Mouse (Mus musculus) naive thymus-derived CD4-positive, alpha-beta T cell, adult 2 months (primary cell): ENCODE measurements around the gene Itgb5.

Experiments
- DNase-seq: peaks from one replicate; pipeline ENCODE4 v3.0.0-alpha.2; 2011; ENCODE audit warnings: low read depth

Gene Itgb5

DNA sequence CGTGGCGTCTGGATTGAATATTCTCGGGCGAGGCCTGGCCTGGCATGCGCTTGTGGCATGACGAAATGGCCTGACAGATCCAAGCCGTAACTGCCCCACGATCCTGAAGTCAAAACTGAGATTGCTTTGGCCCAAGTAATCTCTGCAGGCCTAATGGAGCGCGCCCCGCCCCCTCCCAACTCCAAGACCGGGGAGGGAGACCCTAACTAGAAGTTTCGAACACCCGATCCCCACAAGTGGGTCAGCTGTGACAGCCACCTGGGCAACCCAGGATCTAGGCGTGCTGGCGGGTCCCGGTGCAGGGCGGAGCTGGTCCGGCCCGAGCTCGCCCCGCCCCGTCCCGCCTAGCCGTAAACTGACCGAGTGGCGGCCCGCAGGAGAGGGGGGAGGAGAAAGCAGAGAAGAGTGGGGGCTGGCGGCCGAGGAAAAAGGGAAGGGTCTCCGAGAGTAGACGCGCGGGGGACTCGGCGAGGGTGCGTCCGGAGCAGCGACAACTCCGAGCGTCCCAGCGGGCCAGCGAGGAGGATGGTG, at the start of gene Itgb5:
Gene Itgb5, plus strand, starts transcription at position 365 of the 531 bp plus-strand sequence.
- no peak for DNase-seq

DNA sequence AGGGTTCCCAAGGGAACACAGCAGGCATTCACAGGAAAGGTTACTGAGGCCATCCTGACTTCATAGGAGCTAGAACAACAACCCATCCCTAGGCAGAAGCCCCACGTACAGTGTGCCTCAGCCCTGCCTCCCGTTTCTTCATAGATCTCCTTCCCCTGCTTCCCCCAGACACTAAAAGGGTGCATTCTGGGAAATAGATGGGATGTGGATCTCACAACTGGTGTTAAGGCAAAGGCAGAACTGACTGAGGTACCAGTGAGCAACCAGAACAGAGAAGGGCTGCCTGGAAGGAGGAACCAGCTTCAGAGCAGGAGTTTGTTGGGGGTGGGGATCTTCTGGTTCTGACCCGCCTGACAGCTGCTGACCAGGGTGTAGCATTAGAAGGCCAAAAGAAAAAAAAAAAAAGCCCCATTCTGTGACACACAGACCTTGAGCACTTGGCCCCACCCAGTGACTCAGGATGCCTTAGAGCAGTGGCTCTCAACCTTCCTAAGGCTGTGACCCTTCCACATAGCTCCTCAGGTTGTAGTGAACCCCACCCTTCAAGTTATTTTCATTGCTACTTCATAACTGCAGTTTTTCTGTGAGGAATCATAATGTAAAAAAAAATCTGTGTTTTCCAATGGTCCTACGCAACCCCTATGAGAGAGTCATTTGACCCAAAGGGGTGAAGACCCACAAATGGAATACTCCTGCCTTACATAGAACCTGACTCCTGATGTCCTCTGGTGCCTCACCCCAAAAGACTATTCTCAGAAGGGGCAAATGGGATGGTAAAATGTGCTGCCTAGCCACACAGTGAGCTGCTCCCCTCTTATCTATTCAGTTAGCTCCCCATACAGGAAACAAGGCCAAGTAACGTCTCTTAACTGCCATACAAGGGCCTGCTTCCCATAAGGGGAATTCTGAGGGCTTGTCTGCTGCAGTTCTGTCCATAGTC, 47.4 kb upstream of the Itgb5 start:
- no peak for DNase-seq

DNA sequence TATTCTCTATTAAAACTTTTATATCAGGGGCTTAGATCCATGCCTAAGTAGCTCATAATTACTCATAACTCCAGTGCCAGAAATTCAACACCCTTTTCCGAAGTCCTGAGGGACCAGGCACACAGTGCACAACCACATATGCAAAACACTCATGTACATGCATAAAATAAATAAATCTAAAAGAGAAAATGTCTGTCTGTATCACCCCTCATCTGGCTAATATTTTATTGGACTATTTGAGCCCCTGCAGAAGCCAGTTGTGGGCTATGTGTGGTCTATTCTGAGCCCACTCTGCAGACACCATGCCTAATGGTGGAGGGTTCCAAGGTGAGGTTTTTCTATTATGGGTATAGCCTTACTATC, 46.8 kb upstream of the Itgb5 start:
- no peak for DNase-seq

DNA sequence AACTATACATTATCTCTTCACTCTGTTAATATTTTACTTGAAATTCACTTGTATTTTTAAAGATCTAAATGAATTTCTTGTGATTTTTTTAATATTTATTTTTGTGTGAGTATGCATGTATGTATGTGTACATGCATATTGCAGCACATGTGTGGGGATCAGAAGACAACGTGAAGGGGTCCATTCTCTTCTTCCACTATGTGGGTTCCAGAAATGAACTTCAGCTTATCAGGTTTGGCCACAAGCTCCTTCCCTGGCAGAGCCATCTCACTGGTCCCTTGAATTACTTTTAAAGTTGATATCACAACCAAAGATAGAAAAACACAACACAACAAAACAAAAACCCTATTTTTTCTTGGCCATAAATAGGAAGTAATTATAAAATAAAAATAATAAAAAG, 44.9 kb upstream of the Itgb5 start:
- no peak for DNase-seq

DNA sequence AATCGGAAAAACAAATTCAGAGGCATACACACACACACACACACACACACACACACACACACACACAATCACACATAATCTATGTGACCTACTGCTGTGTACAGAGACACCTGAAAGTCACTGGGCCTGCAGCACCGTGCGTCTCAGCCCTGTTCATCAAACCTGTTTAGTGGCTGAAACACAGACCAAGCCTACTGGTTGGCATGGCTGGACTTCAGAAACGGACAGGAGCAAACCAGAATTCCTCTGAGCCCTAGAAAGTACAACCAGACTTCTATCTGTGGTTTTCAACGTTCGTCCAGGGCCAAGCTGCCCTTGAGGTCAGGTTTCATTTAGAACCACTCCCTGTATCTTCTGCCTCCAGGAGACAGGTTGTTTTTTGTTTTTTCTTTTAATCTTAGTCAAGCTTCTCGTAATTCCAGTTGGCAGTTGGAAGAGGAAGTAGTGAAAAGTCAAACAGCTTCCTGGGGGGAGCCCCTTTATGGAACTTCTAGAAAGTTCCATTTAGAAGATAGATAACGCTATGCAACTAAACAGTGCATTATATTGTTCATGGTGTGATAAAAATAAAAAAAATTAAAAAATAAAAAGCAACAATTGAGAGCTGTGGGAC, 44.3 kb upstream of the Itgb5 start:
- no peak for DNase-seq

DNA sequence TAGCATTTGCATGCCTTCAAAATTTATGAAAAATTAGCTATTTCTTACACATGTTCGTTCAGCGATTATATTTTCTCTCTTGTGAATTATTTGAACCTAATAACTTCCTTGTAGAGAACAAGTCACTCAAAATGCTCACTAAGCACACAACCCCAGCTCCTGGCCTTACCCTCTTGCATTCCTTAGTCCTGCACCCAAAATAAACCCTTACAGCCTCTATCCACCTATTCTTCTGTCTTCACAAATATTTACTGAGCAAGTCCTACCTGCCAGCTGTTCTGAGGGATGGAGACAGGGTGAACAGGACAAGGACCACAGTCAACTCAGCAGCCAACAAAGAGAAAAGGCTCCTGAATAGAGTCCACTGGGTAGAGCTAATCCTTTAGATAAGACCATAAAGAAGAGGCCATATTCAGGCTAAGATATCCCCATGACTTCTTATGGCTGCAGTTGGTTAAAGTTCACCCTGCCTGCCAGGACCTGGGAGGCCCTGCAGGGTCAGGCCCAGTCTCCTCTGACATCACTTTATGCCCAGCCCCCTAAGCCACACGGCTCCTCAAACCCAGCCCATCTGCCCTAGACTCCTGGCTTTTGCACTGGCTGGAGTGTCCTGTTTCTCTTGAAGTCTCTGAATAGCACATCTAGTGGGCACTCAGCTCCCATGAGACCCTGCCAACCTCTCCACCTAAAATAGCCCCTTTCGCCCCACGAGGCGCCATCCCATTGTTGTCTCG, 42.6 kb upstream of the Itgb5 start:
- DNase-seq = no peak

DNA sequence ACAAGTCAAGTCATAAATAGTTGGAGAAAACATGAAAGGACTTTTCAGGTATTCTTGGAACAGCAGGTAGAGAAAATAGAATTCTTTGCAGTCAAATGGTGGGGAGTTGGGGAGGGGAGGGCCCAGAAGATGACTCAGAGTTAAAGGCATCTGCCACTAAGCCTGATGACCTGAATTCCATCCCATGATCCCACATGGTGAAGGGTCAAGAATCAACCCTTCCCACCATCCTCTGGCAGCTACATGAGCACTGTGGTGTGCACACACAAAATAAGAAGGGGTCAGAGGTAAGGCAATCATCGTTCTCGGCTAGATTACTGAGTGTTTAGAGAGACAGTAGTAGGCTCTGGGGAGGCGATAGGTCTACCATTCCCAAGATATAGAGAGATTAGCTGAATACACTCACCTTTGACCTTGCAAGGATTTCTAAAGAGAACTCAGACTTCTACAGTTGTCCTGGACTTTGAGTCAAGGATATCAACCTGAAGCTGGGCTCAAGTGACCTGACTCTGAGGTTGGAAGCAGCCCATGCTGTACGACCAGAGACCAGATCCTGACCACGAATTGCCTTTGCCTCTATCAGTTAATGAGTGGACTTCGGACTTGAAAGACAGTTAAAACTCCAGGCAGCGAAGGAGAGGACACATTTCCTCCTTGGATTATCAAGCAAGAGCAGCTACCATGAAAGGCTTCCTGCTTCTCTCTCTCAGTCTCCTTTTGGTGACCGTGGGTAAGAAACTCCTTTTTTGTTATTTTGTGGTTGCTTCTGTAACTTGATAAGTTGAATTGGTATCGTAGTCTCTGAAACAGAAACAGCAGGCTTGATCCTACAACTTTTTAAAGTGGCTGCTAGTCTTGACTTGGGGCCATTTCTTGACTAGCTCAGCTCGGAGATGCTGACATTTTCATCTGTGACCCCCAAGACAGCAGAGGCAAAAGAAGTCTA, 35.3 kb upstream of the Itgb5 start, which contains the start of gene Muc13:
Gene Muc13, plus strand, starts transcription at position 192 of the 946 bp plus-strand sequence.
- DNase-seq = peak; percentile 20

DNA sequence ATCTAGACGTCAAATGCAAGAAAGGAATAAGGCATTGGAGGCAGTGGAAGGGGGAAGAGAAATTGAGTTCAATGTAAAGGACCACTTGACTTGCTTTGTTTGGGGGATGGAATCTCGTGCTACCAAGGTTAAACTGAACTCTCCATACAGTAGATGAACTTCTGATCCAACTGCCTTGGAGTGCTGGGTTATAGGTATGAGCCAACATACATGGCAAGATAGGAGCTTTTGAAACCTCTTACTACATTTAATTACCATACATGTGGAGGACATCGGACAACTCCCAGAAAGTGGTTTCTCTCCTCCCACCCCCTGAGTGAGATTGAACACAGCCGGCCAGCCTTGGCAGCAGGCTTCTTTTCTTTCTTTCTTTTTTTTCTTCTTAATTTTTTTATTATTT, 34.4 kb upstream of the Itgb5 start:
- DNase-seq = no peak

DNA sequence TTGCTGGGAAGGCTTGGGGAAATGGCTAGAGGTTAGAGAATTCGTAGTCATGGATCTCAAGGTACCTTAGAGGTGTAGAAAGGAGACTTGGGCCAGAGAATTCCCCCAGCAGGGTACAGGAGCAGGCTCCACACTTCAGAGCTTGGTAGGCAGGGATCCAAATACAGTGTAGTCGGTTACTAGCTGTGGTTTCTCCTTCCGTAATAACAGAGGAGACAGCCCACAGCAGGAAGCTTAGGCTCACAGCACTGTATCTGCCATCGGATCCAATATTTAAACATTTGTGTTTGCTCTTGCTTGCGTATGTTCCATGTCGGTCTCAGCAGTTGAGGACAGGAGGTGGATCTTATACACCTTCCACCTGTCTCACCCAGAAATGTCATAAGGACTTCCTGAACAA, 33.6 kb upstream of the Itgb5 start:
- DNase-seq = peak; percentile 40

DNA sequence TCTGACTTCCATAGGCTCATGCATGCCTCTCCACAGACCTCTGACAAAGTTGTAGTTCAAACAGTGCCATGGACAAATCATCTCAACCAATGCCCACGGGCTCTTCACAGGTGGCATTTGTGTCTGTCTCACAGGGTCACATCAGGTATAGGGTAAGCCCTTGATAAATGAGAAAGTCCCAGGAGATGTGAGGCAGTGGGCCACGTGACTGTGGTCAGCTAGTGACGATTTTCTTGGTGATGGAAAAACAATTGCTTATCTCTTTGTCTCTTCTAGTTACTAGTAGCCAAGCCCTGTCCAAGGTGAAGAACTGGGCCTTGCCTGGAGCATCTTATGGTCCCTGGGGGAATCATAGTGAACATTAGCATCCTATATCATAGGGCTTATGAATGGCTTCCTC, 32.7 kb upstream of the Itgb5 start:
- no peak for DNase-seq

DNA sequence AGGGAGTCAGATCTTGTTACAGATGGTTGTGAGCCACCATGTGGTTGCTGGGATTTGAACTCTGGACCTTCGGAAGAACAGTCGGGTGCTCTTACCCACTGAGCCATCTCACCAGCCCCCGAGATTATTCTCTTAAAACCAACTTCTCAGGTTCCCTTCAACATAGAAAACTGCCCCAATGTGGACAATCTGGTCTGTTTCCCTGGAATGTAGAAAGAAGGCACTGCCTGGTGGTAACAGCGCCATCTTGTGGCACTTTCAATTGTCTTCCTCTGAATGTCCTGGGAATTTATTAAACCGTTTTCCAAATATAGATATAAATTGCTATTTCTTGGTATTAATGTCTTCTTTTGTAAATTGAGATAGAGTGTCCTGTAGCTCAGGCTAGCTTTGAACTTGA, 31.6 kb upstream of the Itgb5 start:
- peak; percentile 59 for DNase-seq

DNA sequence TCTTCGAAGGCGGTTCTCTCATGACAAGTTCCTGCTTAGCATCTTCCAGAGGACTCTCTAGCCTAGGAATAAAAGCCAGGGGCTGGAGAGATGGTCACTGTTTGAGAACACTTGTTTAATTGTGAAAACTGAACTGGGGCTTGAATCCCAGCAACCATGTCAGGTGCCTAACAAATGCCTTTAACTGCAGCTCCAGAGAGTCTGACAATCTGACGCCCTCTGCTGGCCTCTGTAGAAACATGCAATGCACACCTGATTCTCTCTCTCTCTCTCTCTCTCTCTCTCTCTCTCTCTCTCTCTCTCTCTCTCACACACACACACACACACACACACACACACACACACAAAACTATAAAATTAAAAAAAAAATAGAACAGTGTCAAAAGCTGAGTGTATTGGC, 19.5 kb upstream of the Itgb5 start:
- DNase-seq = peak; percentile 43

DNA sequence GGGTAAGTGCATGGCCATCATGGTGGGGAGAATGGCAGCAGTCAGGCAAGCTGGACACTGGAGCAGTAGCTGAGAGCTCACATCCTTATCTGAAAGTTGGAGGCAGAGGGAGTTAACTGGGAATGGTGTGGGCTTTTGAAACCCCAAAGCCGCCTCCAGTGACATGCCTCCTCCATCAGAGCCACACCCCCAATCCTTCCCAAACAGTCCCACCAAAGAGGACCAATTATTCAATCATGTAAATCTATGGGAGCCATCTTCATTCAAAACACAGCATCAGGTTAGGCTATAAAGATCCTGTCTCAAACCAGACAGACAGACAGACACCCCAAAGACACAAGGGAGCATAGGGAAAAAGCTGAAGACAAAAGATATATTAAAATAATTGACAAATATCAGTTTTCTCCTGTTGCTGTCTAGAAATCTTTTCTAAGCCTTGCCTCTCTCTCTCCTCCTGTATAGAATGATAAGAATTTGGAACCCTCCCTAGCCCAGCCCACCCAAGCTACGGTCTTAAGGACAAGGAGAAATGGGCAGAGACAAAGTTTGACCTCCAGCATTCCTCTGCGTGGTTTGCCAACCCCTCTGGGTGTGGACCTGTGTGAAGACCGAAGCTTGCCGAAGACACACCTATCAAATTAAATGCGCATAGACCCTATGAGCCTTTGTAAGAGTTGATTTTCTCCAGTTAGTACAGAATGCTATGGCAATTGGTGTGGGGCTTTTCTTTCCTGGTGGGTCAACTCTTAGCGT, 10.9 kb upstream of the Itgb5 start:
- DNase-seq = no peak

DNA sequence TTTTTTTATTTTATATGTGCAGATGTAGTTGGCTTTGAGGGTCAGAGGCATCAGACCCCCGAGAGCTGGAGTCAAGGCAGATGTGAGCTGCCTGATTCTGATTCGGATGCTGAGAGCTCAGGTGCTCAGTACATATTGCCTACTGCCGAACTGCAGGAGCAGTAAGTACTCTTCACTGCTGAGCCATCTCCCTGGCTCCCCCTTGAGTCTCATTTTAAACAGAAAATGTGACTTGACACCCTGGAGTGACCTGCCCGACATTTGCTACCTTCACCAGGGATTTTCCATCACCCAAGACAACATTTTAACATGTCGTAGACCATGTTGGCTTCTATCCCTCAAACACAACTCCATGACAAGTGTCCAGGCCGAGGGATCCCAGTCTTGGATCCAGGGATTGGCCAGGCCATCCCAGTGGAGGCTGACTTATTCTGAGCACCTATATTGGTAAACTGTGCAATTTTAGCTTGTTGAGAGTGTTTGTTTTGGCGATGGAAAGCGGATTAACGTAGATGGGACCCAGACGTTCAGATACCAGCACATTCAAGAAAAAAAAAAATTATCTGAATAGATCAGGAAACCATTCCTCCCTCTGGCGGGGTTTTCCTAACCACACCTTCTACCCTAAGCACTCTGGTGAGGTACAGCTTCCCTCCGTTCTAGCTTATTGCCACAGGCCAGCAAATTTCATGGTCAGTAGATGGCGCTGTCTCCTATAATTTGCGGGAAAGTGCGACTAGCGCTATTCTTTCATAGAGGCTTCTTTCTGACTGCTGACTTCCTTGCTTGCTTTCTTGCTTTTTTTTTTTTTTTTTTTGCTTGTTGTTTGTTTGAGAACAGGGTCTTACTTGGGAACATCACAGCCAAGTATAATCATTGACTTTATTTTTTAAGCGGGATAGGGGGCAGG, 8.9 kb upstream of the Itgb5 start:
- DNase-seq = peak; percentile 87

DNA sequence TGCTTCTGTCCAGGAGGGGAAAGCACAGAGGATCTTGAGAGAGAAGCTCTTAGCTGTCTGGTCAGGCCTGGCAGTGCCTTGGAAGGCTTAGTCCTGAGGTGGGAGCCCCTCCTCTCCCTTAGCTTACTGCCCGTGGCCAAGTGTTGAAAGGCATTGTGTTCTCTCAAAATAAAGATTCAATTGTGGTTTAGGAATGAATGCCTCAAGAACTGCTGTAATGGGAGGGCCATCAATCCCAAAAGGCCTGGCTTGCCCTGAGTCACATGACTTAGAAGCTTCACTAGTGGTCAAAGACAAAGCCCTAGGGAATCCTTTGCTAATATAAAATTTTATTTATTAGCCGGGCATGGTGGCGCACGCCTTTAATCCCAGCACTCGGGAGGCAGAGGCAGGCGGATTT, 4.9 kb upstream of the Itgb5 start:
- DNase-seq = no peak

DNA sequence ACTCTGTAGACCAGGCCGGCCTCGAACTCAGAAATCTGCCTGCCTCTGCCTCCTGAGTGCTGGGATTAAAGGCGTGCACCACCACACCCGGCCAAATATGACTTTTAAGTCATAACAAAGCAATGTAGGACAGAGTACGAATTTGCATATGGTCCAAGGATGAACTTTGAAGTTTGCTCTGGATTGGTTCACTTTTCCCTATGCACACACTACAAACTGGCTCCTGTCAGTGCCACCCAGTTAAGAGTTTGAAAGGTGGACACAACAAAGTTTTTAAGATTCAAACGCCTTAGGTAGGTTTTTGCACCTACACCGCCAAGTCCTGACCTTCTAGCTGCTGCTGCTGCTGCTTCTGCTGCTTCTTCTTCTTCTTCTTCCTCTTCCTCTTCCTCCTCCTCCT, 969 bp upstream of the Itgb5 start:
- no peak for DNase-seq

DNA sequence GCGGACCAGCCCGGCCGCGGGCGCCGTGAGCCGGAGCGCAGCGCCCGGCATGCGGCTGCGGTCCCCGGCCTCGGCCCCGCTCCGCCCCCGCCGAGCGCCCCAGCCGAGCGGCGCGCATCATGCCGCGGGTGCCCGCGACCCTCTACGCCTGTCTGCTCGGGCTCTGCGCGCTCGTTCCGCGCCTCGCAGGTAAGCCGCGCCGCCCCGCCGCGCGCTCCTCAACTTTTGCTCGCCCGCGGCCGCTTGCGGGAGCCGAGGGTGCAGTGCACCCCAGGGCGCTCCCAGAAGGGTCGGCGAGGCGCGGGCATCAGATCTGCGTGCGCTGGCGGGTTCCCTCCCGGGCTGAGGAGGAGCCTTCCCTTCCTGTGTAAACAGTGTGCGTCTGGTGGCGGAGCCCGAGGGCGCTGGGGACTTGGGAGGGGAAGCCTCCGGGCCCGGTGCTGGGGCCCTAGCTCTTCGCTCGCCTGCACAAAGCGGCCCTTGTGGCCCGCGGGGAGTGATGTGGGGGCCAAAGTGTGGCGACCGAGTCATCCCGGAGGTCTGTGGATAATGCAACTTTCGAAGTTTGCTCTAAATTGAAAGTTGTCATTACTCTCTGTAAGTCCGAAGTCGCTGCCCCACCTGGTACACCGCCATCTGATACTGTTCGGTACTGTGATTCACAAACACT, 512 bp downstream of the Itgb5 start:
- DNase-seq = peak; percentile 44

DNA sequence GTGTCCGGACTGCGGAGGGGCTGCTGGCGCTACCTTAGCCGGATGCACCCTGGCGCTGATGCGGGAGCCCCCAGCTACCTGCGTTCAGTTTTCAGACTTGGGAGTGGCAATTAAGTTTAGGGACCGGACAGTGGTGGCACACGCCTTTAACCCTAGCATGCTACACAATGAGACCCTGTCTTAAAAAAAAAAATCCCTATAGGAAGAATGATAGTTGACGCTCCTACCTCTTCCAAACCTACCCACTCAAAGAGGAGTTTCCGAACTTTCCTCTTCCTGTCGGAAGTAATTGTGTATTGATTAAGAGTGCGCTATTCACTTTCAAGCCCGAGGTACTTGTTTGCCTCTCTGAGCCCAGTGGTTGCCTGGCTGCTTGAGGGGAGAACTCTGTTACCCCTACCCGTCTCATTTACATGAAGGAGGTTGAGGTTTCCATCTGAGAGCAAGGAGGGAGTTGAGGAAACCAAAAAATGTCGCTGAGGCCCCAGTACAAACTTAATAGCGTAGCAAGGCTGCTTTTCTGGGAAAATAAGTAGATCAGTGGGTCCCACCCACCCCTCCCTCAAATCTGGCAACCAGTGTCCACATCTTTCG, 1.1 kb downstream of the Itgb5 start:
- peak; percentile 14 for DNase-seq

DNA sequence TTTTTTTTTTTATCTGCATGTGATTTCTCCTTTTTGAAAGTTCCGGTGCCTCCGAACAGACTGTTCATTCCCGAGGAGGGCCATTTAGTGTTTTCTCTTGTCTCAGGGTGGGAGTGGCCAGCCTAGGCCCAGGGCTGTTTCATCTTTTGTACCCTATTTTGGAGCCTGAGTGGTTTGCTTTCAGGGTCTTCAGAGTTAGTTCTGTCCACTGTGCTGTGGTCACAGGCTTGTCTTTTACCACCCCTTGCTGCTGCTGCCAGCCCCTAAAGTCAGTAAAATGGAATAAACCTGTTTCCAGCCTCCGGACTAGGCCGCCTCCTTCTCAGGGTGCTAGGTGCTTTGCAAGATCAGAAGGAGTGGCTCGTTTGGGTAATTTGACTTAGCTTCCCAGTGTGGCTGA, 2.6 kb downstream of the Itgb5 start:
- DNase-seq = no peak
